Mouse (Mus musculus) bone marrow macrophage, adult 2 months (primary cell): Measurements from ENCODE around the gene Gm20716.

Experiments used
- CTCF ChIP-seq: IDR thresholded peaks from 2 replicates; pipeline ENCODE4 v1.5.1; 2012; ENCODE audit warnings: low read depth, mild to moderate bottlenecking, low read length, moderate library complexity
- POLR2A ChIP-seq: IDR thresholded peaks from 2 replicates; pipeline ENCODE4 v1.6.1; 2012; ENCODE audit warnings: mild to moderate bottlenecking, low read depth, low read length, borderline replicate concordance

- no peak for TF ChIP-seq POLR2A
- TF ChIP-seq CTCF: no peak
These were observed 54.2 kb downstream of the Gm20716 start for GRCm38 (mm10) chr2:168175946-168176345.
